Mouse (Mus musculus) spleen, adult 18-20 months (tissue): ENCODE results near the gene Tti1.
"Not testable (repeated sequence)": the region's sequence is repeated elsewhere in the genome, so short reads cannot be mapped to it uniquely, and the experiment has no call there.

Experiments used
- DNase-seq, 2 experiments: peaks; one replicate each; pipeline ENCODE4 v3.0.0; 2022; ENCODE audit warnings: mixed read lengths in 2 of 2

Tti1 gene

GRCm38 (mm10) chr2:158028354-158028863 is at the start of gene Tti1, which contains the start of gene Rprd1b:
Tti1 (minus strand) TSS chr2:158028433.
Rprd1b (plus strand) TSS chr2:158028497.
- DNase-seq = peak; percentile 86 to 92

- no peak for DNase-seq
These were observed 49.7 kb upstream of the Tti1 start for GRCm38 (mm10) chr2:158077981-158078380.

GRCm38 (mm10) chr2:158076690-158077089 is 48.5 kb upstream of the Tti1 start:
- no peak for DNase-seq

GRCm38 (mm10) chr2:158074835-158075234 is 46.6 kb upstream of the Tti1 start:
- DNase-seq = no peak

- no peak for DNase-seq
These were observed 43.4 kb upstream of the Tti1 start for GRCm38 (mm10) chr2:158071633-158071995.

GRCm38 (mm10) chr2:158070885-158071632 is 42.8 kb upstream of the Tti1 start:
- DNase-seq = no peak

GRCm38 (mm10) chr2:158068444-158068971 is 40.3 kb upstream of the Tti1 start:
- no peak for DNase-seq

GRCm38 (mm10) chr2:158067260-158067824 is 39.1 kb upstream of the Tti1 start:
- DNase-seq = no peak

- no peak for DNase-seq
These were observed 38.2 kb upstream of the Tti1 start for GRCm38 (mm10) chr2:158066456-158066855.

GRCm38 (mm10) chr2:158065064-158065463 is 36.8 kb upstream of the Tti1 start:
- no peak for DNase-seq

- DNase-seq = no peak
These were observed 36.4 kb upstream of the Tti1 start for GRCm38 (mm10) chr2:158064571-158065048.

- no peak for DNase-seq
These were observed 34.8 kb upstream of the Tti1 start for GRCm38 (mm10) chr2:158063036-158063435.

GRCm38 (mm10) chr2:158059666-158060105 is 31.5 kb upstream of the Tti1 start:
- no peak for DNase-seq

GRCm38 (mm10) chr2:158058534-158058933 is 30.3 kb upstream of the Tti1 start:
- no peak for DNase-seq

GRCm38 (mm10) chr2:158057030-158057429 is 28.8 kb upstream of the Tti1 start:
- DNase-seq = no peak

GRCm38 (mm10) chr2:158055383-158055782 is 27.1 kb upstream of the Tti1 start:
- DNase-seq = not testable (repeated sequence)

- no peak for DNase-seq
These were observed 26.4 kb upstream of the Tti1 start for GRCm38 (mm10) chr2:158054596-158054995.

GRCm38 (mm10) chr2:158050116-158050515 is 21.9 kb upstream of the Tti1 start:
- no peak for DNase-seq

- DNase-seq = no peak
These were observed 20.5 kb upstream of the Tti1 start for GRCm38 (mm10) chr2:158048718-158049117.

GRCm38 (mm10) chr2:158047903-158048302 is 19.7 kb upstream of the Tti1 start:
- DNase-seq = peak in 1 of 2 experiments; percentile 55

GRCm38 (mm10) chr2:158046186-158046585 is 18.0 kb upstream of the Tti1 start:
- DNase-seq = no peak

GRCm38 (mm10) chr2:158043504-158043903 is 15.3 kb upstream of the Tti1 start:
- DNase-seq = no peak

- no peak for DNase-seq
These were observed 12.2 kb upstream of the Tti1 start for GRCm38 (mm10) chr2:158040396-158040795.

- no peak for DNase-seq
These were observed 11.4 kb upstream of the Tti1 start for GRCm38 (mm10) chr2:158039662-158040061.
